Mouse (Mus musculus) urinary bladder, postnatal 0 days (tissue): ENCODE data around the gene Rbms3. TPM values are rescaled to one million over a fixed set of nuclear protein-coding genes. Genes with fewer than 3 reads are reported as not detected.

Experiments
- polyA plus RNA-seq: library from polyadenylated mRNA; unstranded; fragments of >200 nt; fragmentation: Nextera tagmentation; extraction: Ambion mirVana; gene quantifications from 2 replicates; pipeline ENCODE4 v1.2.1, GENCODE M21; 2015

Gene Rbms3
- polyA plus RNA-seq = 34.3 and 45.6 TPM in 2 replicates

DNA sequence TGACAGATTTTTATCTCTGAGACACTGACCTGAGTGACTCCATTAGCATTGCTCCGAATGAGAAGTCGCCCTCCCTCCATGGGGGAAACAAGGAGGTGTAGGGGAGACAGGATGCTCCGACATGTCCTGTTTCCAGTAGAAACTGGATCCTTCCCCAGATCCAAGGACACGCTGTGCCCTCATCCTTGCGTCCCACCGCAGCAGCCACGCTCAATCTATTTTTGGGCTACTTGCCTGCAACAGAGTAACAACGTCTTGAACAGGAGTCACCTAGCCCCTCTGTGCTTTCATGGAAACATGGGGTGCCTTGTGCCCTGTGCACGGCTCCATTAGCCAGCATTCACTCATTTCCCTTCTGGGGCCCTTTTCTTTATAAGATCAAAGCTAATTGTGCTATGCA, at the start of gene Rbms3:
Rbms3 (minus strand) TSS at position 143 of the 400 bp plus-strand sequence.

